Mouse (Mus musculus): Measurements from ENCODE around the gene Tgm2. TPM values are rescaled to one million over a fixed set of nuclear protein-coding genes. Genes with fewer than 3 reads are reported as not detected.

Gene Tgm2
- polyA plus RNA-seq, 1 experiment = 152 TPM

- 70% methylated on average over 8 of the region's 8 CpGs for WGBS
- DNase-seq (ENCODE audit: low read depth, low spot score) = no peak
Measured at GRCm38 (mm10) chr2:158084486-158084885, 61.8 kb downstream of the Tgm2 start.

DNA sequence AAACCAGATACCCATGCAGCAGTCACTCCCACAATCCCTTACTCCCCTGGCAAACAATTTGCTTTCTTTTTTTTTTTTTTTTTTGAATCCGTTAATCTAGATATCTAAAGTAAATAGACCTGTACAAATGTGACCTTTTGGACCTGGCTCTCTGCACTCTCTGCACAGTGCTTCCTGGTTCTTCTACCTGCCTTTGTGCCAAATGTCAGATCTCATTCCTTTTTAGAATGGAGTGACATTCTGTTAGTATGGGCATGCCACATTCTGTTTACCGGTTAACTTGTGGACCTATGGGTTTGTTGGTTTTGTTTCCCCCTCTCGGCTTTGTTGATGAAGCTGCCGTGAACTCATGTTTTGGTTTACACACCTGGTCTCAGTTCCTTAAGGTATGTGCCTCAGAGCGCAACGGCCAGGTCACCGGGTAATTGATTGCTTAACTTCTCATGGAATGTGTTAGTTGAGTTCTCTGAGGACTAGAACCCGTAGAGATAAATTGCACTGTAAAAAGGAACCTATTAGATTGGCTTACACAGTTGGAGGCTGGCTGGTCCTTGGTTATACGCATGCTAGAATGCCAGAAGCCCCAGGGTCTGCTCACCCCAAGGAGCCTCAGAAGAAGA, 65.5 kb downstream of the Tgm2 start:
- WGBS = 31% methylated on average over 9 of the region's 9 CpGs
- DNase-seq (ENCODE audit: low read depth, low spot score) = no peak

- 39% methylated on average over 9 of the region's 9 CpGs for WGBS
- no peak for DNase-seq (ENCODE audit: low read depth, low spot score)
Measured at GRCm38 (mm10) chr2:158079843-158080395, 66.3 kb downstream of the Tgm2 start.

- WGBS = 78% methylated on average over 7 of the region's 7 CpGs
- DNase-seq (ENCODE audit: low read depth, low spot score) = no peak
Measured at GRCm38 (mm10) chr2:158078971-158079370, 67.3 kb downstream of the Tgm2 start.

- WGBS = 23% methylated on average over 2 of the region's 2 CpGs
- DNase-seq (ENCODE audit: low read depth, low spot score) = no peak
Measured at GRCm38 (mm10) chr2:158077981-158078380, 68.3 kb downstream of the Tgm2 start.

DNA sequence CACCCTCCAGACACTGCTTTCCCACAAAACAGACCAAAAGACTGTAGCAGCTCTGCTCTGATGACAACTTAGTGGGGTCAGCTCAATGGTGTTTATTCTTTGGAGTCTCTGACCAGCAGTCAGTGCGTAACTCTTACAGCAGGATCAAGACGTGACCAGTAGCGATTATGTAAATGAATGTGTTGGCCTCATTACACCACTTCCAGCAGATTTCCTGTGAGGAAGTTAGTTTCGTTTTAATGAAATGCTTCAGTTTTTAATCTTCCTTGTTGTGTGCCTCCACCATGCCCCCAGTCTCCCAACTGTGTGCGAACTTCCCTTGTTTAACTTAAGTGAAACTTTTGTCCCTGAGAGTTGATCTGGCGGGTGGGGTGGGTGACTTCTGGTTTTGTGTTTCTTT, 69.5 kb downstream of the Tgm2 start:
- WGBS = 80% methylated on average over 6 of the region's 6 CpGs
- DNase-seq (ENCODE audit: low read depth, low spot score) = no peak

DNA sequence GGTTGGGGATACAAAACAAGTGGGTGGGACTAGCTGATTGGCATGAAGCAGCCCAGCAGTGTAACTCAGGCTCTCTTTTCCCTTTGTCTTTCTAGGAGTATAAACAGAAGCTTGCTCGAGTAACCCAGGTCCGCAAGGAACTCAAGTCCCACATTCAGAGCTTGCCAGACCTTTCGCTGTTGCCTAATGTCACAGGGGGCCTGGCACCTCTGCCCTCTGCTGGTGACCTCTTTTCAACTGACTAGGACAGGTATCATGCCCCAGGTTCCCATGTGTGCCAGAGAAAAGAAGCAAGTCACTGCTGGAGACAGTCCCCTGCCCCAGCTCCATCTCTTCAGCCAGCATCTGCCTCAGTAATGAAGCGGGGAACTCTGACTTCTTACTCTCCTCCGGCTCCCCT, 71.4 kb downstream of the Tgm2 start:
- DNase-seq (ENCODE audit: low read depth, low spot score) = no peak
- WGBS = 87% methylated on average over 5 of the region's 5 CpGs

DNA sequence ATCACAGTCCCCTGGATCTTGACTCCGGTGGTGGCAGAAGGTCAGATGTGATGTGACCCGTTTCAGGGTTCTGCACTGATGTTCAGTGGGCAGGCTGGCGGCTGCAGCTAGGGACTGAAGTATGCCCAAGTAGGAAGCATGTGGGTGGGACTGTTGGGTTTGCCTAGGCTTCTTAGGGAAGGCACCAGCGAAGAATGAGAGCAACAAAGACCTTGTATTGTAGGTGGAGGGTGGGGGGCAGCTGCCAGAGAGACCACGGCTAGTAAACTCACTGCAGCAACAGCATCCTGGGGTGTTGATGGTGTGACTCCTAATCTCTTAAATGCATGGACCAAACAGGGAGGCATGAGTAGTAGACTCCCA, 74.6 kb downstream of the Tgm2 start:
- DNase-seq (ENCODE audit: low read depth, low spot score) = no peak
- WGBS = 51% methylated on average over 5 of the region's 5 CpGs

- WGBS = 21% methylated on average over 3 of the region's 3 CpGs
- DNase-seq (ENCODE audit: low read depth, low spot score) = peak; percentile 69
Measured at GRCm38 (mm10) chr2:158070885-158071632, 75.2 kb downstream of the Tgm2 start.

DNA sequence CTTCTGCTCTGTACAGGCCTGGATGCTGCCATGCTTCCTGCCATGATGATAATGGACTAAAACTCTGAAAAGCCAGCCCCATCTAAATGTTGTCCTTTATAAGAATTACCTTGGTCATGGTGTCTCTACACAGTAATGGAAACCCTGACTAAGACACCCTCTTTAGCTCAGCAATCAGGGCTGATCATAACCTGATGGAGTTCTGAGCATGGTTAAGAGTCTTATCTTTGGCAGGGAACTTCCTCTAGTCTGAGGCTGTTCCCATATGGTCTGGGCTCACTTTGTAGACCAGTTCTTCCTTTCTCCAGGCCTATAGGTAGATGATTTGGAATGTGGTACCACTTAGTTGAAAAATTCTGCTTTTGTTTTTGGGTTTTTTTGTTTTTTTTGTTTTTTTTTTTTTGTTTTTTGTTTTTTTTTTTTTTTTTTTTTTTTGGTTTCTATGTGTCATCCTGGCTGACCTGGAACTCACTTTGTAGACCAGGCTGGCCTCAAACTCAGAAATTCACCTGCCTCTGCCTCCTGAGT, 77.7 kb downstream of the Tgm2 start:
- DNase-seq (ENCODE audit: low read depth, low spot score) = no peak

DNA sequence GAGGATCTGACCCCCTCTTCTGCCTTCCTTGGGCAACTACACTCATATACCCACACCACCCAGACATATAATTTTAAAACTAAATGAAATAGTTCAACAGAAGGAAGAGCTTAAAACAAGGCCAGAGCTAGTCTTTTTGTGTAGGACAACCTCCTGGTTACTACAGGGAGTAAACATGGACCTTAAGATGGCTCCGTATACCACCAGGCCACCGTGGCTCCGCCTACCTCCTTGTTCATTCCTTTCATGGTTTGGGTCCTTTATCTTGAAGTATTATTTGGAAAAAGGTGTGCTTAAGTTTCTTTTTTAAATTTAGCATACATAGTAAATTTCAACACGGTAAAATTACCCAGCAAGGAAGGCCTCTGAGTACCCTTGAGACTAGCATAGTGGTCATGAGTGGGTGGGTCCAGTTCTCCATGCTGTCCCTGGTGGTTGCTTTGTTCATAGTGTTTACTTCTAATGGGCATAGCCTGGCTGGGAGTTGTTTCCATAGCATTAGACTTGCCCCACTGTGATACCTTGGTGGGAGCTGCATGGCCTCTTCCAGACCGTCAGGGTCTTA, 78.9 kb downstream of the Tgm2 start:
- no peak for DNase-seq (ENCODE audit: low read depth, low spot score)
- WGBS = 94% methylated on average over 5 of the region's 5 CpGs

DNA sequence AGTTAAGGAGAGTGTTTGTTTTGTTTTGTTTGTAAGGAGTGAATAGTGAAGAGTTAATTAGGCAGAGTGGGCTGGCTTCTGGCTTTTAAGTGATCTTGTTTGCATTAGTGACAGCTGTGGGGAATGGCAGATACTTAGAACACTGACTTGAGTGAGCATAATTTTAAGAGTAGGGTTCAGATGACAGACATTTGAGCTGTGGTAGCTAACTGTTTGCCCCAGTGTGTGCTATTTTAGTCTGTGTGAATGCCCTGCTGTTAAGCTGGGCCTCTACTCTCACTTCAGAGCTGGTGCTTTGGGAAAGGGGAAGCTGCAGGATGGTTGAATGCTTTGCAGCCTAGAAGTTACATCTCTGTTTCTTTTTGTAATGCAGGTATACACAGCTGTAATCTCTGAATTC, 79.8 kb downstream of the Tgm2 start:
- DNase-seq (ENCODE audit: low read depth, low spot score) = no peak

Other genes with a start within 250 kb of the Tgm2 start
- 1.6 and 2.2 TPM in 2 replicates for gene Vstm2l, start 231.8 kb downstream of the Tgm2 start, polyA plus RNA-seq (2012; rRNA removed)
- 9.1 and 13.9 TPM in 2 replicates for gene Tti1, start 118.0 kb downstream of the Tgm2 start, polyA plus RNA-seq (2012; rRNA removed)
- gene Rprd1b, start 117.9 kb downstream of the Tgm2 start, polyA plus RNA-seq (2012; rRNA removed) = 16.9 and 18.3 TPM in 2 replicates
- gene D630003M21Rik, start 82.8 kb upstream of the Tgm2 start, polyA plus RNA-seq (2012; rRNA removed) = 1.6 and 2.5 TPM in 2 replicates
- gene Bpi, start 111.7 kb upstream of the Tgm2 start, polyA plus RNA-seq (2012; rRNA removed) = not detected in 2 replicates
- 11.4 and 11.8 TPM in 2 replicates for gene Lbp, start 160.1 kb upstream of the Tgm2 start, polyA plus RNA-seq (2012; rRNA removed)
- 1.1 and 2.7 TPM in 2 replicates for gene Snhg11, start 229.2 kb upstream of the Tgm2 start, polyA plus RNA-seq (2012; rRNA removed)

Measured in large intestine, adult 2 months (tissue).